Mouse (Mus musculus) ovary, postnatal 36 days (tissue): ENCODE results near the gene Gstk1.

Experiments
- DNase-seq: peaks from one replicate; pipeline ENCODE4 v3.0.0; 2022; ENCODE audit warnings: low spot score, mixed read lengths

Gene Gstk1

DNA sequence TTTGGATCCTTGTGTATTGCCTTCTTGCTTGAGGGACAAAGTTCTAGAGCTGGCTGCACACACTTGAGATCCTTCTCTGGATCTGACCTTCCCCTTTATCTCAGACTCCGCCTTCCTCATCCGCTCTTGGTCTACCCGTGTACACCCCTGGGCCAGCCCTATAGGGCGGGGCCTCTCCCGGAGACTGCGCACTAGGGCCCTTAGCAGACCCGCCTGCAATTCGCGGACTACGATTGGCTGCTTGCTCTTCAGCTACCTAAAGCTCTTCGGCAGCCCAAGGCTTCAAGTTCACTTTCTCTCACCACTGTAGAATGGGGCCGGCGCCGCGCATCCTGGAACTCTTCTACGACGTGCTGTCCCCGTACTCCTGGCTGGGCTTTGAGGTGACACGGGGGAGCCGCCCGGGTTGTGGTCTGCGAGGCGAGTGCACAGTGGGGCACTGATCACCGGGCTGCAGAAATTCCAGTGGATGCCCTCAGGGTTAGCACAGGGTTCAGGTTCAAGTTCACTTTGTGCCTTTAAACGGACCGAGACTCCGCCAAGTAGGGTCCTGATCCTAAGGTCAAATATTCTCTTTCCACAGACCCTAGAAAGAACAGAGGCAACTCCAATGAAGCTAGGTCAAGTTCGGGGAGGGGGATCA lies at the start of gene Gstk1:
Gstk1 (plus strand) TSS at position 225 of the 643 bp plus-strand sequence.
- DNase-seq: peak; percentile 75

DNA sequence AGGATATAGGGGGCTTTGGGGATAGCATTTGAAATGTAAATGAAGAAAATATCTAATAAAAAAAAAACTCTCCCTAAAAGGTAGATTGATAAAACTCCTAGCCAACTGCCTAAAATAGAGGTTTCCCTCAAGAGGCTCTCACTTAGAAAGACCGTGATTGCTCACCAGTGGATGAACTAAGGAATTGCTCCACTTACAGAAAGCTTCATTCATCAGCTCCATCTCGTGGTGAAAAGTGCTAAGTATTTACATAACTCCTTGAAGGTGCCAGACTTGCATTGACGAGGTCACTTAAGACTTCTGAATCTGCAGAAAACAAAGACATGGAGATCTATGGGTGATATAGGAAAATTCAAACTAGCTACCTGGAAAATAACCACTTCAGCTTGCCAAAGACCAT lies 48.0 kb upstream of the Gstk1 start:
- no peak for DNase-seq

DNA sequence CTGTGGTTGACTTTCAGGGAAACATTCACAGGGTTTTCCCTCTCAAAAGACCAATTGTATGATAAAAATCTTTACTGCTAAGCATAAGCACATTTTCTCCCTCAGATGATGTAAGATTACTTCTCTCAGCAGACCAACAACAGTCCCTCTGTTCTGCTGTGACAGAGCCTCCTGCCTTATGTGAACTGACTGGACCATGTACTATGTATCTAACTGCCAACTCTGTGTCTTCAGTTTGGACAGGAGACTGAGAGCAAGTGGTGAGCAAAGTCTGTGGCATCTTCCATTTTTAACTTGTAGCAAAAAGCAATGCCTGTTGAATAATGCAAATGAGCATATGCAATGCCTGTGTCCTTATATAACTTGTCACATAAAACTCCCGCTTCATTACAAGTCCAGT lies 46.2 kb upstream of the Gstk1 start:
- DNase-seq: no peak

DNA sequence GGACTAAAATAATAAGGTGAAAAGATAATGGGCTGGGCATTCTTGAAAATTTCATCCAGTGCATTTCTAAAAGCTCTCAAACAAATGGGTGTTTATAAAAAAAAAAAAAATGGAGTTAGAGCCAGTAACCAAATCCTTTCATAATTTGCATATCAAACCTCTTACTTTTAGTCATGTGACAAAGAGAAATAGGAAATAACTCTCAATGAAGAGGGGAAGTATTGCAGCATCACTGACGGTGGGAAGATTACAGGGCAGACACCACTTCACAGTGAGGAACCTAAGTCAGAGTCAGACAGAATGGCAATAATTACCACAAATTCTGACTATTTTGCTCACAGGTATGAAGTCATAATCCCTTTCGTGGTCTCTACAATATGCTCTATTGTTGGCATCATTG lies 30.7 kb upstream of the Gstk1 start, which contains the start of gene Tas2r144:
Tas2r144 (plus strand) TSS at position 301 of the 400 bp plus-strand sequence.
- DNase-seq: no peak

DNA sequence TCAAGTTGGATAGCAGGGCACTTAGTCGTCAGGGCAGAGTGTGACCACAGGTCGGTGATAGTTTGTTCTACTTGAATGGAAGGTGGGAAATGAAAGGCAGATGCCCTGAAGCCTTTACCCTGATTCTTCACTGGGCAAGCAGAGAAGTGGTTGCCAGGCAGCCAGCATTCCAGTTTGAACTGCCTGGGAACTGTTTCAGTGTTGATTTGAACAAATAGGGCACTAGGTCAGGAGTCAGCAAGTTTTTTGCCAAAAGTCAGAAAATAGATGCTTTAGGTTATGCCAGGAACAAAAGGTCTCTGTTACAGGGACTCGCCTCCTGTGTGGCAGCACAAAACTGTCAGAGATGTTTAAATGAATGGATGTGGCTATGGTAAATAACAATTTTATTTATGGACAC lies 23.4 kb upstream of the Gstk1 start:
- DNase-seq: no peak

- no peak for DNase-seq
Measured at GRCm38 (mm10) chr6:42225046-42225445, 20.7 kb upstream of the Gstk1 start.

DNA sequence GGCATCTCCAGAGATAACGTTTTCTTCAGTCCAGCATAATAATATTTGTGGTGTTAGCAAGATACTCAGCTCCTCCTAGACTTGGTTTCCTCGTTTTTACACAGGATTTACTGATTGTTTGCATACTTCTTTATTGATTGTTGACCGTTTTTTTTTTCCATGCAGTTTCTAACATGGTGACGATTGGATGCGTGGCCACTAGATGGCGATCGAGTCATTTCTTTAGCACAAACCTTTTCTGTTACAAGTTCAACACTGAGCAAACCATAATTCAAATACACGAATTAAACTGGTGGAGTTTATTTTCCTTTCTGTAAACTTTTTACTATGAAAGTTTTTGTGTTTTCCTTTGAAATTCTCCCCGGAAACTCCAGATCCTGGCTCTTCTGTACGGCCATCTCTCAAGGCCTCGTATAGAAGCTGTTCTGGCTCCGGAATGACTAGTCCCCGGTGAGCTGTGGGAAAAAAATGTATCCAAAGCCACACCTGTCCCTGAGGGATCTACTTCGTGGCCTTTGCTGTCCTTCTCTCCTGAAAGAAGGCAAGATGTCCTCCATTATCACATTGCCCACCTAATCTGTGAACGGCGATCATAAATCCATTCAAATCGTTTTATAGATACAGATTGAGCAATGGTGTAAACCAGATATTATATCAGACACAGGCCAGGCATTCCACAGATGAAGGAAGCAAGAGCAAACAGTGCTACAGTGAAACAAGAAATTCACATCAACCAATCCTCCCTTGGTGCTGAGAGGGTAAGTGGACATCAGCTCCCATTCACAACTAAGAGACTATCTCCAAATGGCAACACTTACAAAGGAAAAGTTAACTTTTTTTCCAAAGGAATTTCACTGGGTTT lies 18.3 kb upstream of the Gstk1 start:
- peak; percentile 35 for DNase-seq

DNA sequence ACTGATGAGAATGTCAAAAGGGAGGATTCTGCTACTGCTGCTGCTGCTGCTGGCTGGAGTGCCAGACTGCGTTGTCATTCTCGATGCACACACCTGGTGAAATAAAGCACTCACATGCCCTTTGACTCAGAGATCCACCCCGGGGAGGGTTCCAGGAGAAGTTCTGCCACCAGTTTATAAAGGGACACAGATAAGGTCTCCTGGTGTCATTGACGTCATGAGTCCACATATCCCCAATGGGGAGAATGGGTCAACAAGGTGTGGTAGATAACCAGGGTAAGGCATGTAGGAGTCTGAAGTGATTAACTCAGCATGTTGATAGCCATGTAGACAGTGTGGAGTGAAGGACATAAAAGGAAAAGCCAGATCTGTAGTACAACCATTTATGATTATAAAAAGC lies 16.1 kb upstream of the Gstk1 start:
- no peak for DNase-seq

GRCm38 (mm10) chr6:42231191-42231590 lies 14.5 kb upstream of the Gstk1 start:
- DNase-seq: no peak

DNA sequence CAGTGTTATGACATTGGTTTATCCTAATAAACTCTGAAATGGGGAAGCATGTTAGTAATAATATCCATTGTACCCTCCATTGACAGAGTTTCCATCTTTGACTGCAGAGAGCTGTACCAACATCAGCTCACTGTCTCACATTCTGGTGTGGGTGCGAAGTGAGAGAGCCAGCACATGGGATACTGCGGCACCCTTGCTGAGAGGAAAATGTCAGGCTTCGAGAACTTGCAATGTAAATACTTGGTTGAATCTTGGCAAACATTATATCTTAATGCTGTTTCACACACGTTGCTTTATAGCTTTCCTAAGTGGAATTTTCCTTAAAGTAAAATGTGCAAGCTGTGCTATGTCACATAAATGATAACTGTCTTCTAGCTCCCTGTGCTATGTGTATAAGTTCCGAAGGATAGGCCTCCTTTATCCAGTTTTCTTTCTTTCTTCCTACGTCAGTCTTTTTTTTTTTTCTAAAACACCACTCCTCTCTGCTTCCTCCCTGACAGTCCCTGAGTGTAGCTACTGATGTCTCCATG lies 8.4 kb upstream of the Gstk1 start:
- DNase-seq: no peak

DNA sequence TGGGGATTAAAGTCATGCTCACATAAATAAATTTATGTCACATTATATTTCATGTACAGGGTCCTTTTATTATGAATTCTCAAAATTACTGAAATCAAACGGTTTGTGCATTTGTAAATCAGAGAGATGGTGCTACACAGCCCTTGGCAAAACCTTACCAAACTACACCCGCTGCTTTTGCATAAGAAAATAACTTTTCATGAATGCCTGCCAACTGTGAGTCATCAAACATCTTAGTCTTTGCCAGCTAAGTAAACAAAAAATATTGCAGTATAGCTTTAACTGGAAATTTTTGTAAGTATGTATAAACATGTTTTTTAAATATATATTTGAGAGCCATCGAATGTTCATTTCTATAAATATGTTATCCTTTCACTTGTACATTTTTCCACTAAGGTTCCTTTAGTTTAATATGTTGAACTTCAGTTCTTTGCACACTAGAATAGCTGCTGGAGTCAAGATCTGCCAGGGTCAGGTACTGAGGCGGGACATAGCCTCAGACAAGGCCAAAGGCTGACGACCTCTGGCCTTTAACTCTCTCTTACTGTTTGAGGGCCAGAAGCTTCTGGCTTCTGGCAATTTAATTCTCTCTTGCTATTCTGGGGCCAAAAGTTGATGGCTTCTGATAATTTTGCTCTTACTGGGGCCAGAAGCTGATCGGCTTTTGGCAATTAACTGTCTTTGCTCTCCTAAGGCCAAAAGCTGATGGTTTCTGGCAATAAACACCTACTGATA lies 4.3 kb upstream of the Gstk1 start:
- no peak for DNase-seq

DNA sequence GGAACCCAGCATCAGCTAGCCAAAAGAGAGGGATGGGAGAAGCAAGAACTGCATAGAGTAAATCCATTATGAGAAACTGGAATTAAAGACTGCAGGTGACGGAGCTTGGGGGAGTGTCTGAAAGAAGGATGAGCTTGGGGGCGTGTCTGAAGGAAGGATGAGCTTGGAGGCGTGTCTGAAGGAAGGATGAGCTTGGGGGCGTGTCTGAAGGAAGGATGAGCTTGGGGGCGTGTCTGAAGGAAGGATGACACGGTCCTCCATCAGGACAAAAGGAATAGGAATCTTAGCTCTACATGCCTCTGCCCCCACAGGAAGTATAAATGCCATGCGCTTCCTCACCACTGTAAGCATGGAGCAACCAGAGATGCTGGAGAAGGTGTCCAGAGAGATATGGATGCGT lies 1.4 kb downstream of the Gstk1 start:
- no peak for DNase-seq

DNA sequence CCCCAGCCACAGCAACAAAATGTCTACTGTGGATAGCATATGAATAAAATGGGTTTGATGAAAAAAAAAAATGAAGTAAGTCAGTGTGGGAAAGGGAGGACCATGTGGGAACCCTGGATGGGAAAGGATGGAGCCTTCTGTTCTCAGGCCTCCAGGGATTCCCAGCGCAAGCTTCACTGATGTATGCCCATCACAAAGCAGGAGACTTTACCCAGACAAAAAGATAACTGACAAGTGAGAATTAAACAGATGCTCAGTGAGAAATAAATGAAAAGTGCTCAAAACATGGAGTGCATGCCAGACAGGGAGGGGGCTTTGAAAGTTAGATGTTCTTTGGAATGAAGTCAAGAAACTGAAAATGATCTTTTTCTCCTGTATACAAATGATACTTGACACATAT lies 2.2 kb downstream of the Gstk1 start:
- no peak for DNase-seq

DNA sequence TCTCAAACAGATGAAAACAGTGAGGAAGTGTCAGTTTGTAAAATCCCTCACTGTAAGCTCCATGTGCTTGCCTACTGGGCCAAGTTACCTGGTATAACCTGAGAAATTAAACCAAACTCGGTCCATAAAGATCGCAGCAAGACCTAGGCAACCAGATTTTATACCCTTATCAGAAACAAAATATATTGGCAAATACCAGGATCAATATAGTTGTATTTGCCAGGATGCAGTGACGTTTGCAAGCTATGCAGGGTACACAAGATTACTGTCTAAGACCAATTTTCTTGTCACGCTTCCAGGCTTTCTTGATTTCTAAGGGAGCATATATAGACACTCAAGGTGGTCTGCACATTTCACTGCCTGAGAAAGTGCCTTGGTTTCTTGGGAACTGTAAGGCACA lies 6.1 kb downstream of the Gstk1 start:
- no peak for DNase-seq

- DNase-seq: no peak
Measured at GRCm38 (mm10) chr6:42253103-42253502, 7.4 kb downstream of the Gstk1 start.

GRCm38 (mm10) chr6:42257303-42257863 lies 11.6 kb downstream of the Gstk1 start:
- peak; percentile 45 for DNase-seq

DNA sequence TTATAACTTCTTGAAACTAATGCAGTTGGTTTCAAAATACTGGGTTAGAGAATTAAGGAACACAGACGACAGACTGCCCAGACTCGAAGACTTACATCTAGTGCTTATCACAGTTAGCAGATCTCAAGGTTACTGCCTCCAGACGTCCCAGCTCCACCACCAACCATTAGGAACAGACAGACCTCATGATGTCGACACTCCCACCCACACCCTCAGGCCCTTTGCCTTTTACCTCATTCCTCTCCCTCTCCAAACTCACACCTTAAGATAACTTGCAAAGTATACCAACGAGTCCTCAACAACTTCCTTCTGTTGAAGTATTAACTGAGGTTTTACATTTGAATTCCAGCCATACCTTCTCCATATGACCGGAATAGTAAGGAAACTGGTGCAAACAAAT lies 14.7 kb downstream of the Gstk1 start:
- DNase-seq: no peak

DNA sequence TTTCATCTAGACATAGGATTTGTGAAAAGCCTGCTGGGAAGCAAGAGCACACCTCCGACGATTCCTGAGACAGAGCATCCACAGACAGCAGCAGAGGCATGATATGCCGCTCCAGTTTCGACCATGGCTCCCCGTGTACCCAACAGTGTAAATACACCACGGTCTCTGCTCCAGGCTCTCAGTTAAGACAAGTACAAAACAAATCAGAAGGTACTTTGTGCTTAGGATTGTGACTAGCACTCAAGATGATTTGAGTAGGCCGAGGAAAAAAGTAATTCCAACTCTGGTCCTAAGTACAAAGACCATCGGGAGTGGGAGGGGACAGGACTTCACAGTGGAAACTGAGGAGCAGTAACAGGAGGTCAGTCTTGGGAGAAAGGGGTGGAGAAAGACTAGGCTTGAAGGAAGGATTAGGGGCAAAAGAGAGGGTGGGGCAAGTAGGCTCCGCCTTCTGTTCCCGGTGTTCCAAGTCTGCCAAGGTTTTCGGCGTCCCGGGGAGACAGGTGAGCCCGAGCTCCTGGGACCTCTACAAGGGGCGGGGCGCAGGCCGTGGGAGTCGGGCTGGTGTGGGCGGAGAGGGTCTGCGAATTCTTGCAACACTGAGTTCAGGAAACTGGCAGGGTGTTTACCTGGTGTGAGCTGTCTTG lies 15.9 kb downstream of the Gstk1 start, which contains the start of gene Tmem139:
Tmem139 (plus strand) TSS at position 447 of the 647 bp plus-strand sequence.
- peak; percentile 18 for DNase-seq

DNA sequence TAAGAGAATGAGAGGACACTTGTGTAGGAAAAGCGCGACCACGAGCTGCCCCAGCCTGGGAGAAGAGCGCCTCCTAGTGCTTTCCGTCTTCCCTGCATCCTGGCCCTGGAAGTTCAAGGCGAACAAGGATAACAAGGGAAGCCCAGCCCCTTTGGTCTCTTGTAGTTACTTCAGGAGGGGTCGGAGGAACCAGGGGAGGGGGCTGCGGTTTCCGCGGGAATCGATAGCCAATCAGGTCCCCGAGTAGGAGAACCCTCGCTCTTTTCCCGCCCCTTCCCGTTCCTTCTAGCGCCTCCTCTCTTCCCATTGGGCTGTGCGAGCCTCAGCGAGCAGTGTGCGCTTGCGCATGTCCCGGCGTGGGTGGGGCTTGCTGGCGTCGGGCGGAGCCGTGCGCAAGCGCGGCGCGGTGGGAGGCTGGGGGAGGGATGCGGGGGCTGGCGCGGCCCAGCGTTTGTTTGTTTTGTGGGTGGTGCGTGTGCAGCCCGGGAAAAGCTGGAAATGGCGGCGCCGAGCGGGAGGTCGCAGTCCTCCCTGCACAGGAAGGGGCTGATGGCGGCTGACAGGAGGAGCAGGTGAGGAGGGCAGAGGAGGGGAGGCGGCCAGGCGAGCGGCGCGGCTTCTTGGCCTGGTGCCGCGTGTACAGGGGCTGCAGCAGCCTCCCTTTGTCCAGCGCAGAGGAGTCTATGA lies 19.0 kb downstream of the Gstk1 start, which contains the start of gene Casp2:
Casp2 (plus strand) TSS at position 360 of the 687 bp plus-strand sequence.
- DNase-seq: peak; percentile 98

- no peak for DNase-seq
Measured at GRCm38 (mm10) chr6:42265391-42266330, 19.9 kb downstream of the Gstk1 start.
